Mouse (Mus musculus): Measurements from ENCODE around the gene Ppp2ca.

DNA sequence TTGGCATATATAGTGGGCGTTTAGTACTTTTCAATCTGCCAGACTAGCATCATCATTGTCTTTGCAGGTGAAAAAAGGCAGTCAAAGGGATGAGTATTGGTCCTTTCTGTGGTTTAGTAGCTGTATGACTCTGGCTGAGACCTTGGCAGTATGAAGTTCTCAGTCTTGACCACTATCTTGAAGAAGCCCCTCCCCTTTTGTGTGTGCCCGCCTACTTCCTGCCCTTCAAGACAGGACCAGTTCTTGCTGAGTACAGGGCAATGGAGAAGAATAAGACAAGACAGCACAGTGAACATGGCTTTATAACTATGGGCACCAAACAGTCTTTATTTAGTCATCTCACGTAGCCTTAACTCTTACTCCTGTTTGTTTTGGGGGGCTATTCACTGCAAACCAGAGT lies 1.5 kb upstream of the Ppp2ca start:
- TF ChIP-seq CTCF (conservative IDR thresholded peaks at IDR 0.05; ENCODE audit: low read length) (no peak), POU5F1 (IDR thresholded peaks at IDR 0.05; ENCODE audit: borderline replicate concordance, low read length) (no peak), NANOG (IDR thresholded peaks at IDR 0.05; ENCODE audit: borderline replicate concordance, low read length) (no peak)
